Mouse (Mus musculus): ENCODE measurements around the gene Ptpn20. TPM values are rescaled to one million over a fixed set of nuclear protein-coding genes. Genes with fewer than 3 reads are reported as not detected.

Ptpn20 gene
- total and polyA plus RNA-seq, 2 experiments from 2014 or later: not detected

- DNase-seq (ENCODE audit: low spot score): no peak
- no peak overlapping the region for H3K4me3 ChIP-seq (ENCODE audit: low read depth, low read length)
- ATAC-seq (ENCODE audit: insufficient read depth, low read depth): no peak
- no peak overlapping the region for H3K4me2 ChIP-seq (ENCODE audit: low read depth, low read length)
- H3K4me1 ChIP-seq (ENCODE audit: control insufficient read depth, insufficient read depth): no peaks in the 10 kb centered on the region
- H3K36me3 ChIP-seq (replicated peaks; ENCODE audit: control insufficient read depth, insufficient read depth, low read length): no peaks in the 10 kb centered on the region
- WGBS: 51% methylated on average over 6 of the region's 6 CpGs
- H3K27ac ChIP-seq (ENCODE audit: low read depth): no peak overlapping the region
- H3K27me3 ChIP-seq (ENCODE audit: control insufficient read depth, insufficient read depth, low read length): no peaks in the 10 kb centered on the region
- TF ChIP-seq CTCF (IDR thresholded peaks at IDR 0.05; ENCODE audit: low read depth): no peak
- TF ChIP-seq EP300 (IDR thresholded peaks at IDR 0.05; ENCODE audit: low read depth): no peak
- no peaks in the 10 kb centered on the region for H3K9me3 ChIP-seq (replicated peaks; ENCODE audit: control insufficient read depth, low read length)
- H3K9ac ChIP-seq (replicated peaks; ENCODE audit: low read depth, low read length): no peak overlapping the region
These were observed 18.3 kb upstream of the Ptpn20 start for GRCm38 (mm10) chr14:33570737-33571136.

DNA sequence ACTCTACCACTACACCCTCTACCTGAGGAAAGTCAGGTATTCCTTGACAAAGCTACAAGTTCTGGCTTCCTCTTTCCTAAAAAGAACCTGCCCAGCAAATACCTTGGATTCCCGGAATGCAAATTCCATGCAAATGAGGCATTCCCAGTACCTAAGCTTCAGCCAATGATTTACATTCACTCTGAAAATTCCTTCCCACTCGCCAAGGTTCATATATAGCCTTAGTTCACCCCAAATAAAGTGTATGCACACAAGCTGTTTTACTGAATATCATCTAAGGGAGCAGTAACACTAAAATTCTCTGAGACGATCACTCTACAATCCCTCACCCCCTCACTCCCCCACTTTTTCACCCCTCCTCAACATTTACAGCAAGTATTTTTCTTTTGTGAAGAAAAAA lies 15.4 kb upstream of the Ptpn20 start:
- no peaks in the 10 kb centered on the region for H3K9me3 ChIP-seq (replicated peaks; ENCODE audit: control insufficient read depth, low read length)
- WGBS: 70% methylated on average over 3 of the region's 3 CpGs
- no peak overlapping the region for H3K4me3 ChIP-seq (ENCODE audit: low read depth, low read length)
- no peak overlapping the region for H3K27ac ChIP-seq (ENCODE audit: low read depth)
- DNase-seq (ENCODE audit: low spot score) (no peak), ATAC-seq (ENCODE audit: insufficient read depth, low read depth) (no peak)
- H3K4me2 ChIP-seq (ENCODE audit: low read depth, low read length): no peak overlapping the region
- no peaks in the 10 kb centered on the region for H3K36me3 ChIP-seq (replicated peaks; ENCODE audit: control insufficient read depth, insufficient read depth, low read length)
- H3K27me3 ChIP-seq (ENCODE audit: control insufficient read depth, insufficient read depth, low read length): no peaks in the 10 kb centered on the region
- no peak overlapping the region for H3K9ac ChIP-seq (replicated peaks; ENCODE audit: low read depth, low read length)
- no peaks in the 10 kb centered on the region for H3K4me1 ChIP-seq (ENCODE audit: control insufficient read depth, insufficient read depth)
- no peak for TF ChIP-seq EP300 (IDR thresholded peaks at IDR 0.05; ENCODE audit: low read depth)
- no peak for TF ChIP-seq CTCF (IDR thresholded peaks at IDR 0.05; ENCODE audit: low read depth)

DNA sequence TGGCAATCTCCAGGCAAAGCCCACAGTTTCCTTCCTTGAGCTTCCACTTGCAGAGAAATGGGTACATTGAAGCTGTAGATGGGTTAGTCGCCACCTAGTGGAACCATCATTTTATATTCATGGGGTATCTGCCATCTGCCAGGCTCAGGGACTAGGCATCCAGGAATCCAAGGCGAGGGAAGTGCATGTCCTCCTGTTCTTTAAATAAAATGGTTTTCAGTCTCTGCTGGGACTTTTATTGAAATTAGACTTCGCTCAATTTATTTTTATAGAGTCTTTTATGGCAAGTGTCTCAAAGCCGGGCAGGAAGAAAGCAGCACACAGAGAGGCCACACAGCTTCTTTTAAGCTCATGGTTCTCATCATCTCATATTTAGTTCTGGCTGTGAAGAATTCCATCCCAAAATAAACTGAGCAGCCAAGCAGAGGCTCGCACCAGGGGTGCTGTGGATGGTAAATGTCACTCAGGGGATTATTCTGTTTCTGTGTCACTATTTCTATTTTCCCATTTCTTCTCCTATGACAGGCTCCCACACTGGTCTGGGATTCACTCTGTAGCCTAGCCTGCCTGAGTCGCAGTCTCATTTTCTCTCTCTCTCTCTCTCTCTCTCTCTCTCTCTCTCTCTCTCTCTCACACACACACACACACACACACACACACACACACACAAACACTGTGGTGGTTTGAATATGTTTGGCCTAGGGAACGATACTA lies 9.1 kb upstream of the Ptpn20 start:
- 63% methylated on average over 7 of the region's 7 CpGs for WGBS
- no peak for ATAC-seq (ENCODE audit: insufficient read depth, low read depth)
- no peak for DNase-seq (ENCODE audit: low spot score)
- no peaks in the 10 kb centered on the region for H3K4me1 ChIP-seq (ENCODE audit: control insufficient read depth, insufficient read depth)
- H3K4me3 ChIP-seq (ENCODE audit: low read depth, low read length): no peak overlapping the region
- no peaks in the 10 kb centered on the region for H3K9me3 ChIP-seq (replicated peaks; ENCODE audit: control insufficient read depth, low read length)
- H3K4me2 ChIP-seq (ENCODE audit: low read depth, low read length): no peak overlapping the region
- no peak overlapping the region for H3K27ac ChIP-seq (ENCODE audit: low read depth)
- H3K27me3 ChIP-seq (ENCODE audit: control insufficient read depth, insufficient read depth, low read length): no peaks in the 10 kb centered on the region
- H3K9ac ChIP-seq (replicated peaks; ENCODE audit: low read depth, low read length): no peak overlapping the region
- peak; percentile 8; the same call in 1 of the 2 replicates for TF ChIP-seq CTCF (IDR thresholded peaks at IDR 0.05; ENCODE audit: low read depth)
- TF ChIP-seq EP300 (IDR thresholded peaks at IDR 0.05; ENCODE audit: low read depth): no peak
- H3K36me3 ChIP-seq (replicated peaks; ENCODE audit: control insufficient read depth, insufficient read depth, low read length): no peaks in the 10 kb centered on the region

GRCm38 (mm10) chr14:33598376-33599130 lies 9.5 kb downstream of the Ptpn20 start:
- 88% methylated on average over 9 of the region's 9 CpGs for WGBS
- Histone ChIP-seq H3K9me3 (replicated peaks; ENCODE audit: control insufficient read depth, low read length) (no peaks in the 10 kb centered on the region), H3K4me3 (ENCODE audit: low read depth, low read length) (no peak overlapping the region), H3K4me1 (ENCODE audit: control insufficient read depth, insufficient read depth) (no peaks in the 10 kb centered on the region), H3K27ac (ENCODE audit: low read depth) (no peak overlapping the region), H3K36me3 (replicated peaks; ENCODE audit: control insufficient read depth, insufficient read depth, low read length) (no peaks in the 10 kb centered on the region), H3K9ac (replicated peaks; ENCODE audit: low read depth, low read length) (no peak overlapping the region), H3K27me3 (ENCODE audit: control insufficient read depth, insufficient read depth, low read length) (no peaks in the 10 kb centered on the region), H3K4me2 (ENCODE audit: low read depth, low read length) (no peak overlapping the region)
- no peak for DNase-seq (ENCODE audit: low spot score)
- TF ChIP-seq EP300 (IDR thresholded peaks at IDR 0.05; ENCODE audit: low read depth): no peak
- TF ChIP-seq CTCF (IDR thresholded peaks at IDR 0.05; ENCODE audit: low read depth): no peak
- no peak for ATAC-seq (ENCODE audit: insufficient read depth, low read depth)

- Histone ChIP-seq H3K4me2 (ENCODE audit: low read depth, low read length) (no peak overlapping the region), H3K36me3 (replicated peaks; ENCODE audit: control insufficient read depth, insufficient read depth, low read length) (no peaks in the 10 kb centered on the region), H3K9ac (replicated peaks; ENCODE audit: low read depth, low read length) (no peak overlapping the region), H3K9me3 (replicated peaks; ENCODE audit: control insufficient read depth, low read length) (no peaks in the 10 kb centered on the region), H3K4me1 (ENCODE audit: control insufficient read depth, insufficient read depth) (no peaks in the 10 kb centered on the region), H3K27me3 (ENCODE audit: control insufficient read depth, insufficient read depth, low read length) (no peaks in the 10 kb centered on the region), H3K27ac (ENCODE audit: low read depth) (no peak overlapping the region), H3K4me3 (ENCODE audit: low read depth, low read length) (no peak overlapping the region)
- DNase-seq (ENCODE audit: low spot score): no peak
- no peak for ATAC-seq (ENCODE audit: insufficient read depth, low read depth)
- WGBS: 72% methylated on average over 10 of the region's 10 CpGs
- TF ChIP-seq CTCF (IDR thresholded peaks at IDR 0.05; ENCODE audit: low read depth) (no peak), EP300 (IDR thresholded peaks at IDR 0.05; ENCODE audit: low read depth) (no peak)
These were observed 18.4 kb downstream of the Ptpn20 start for GRCm38 (mm10) chr14:33607431-33607830.

Data from heart, postnatal 0 days (tissue).